Mouse (Mus musculus): ENCODE measurements around the gene Olfr1245. TPM values are rescaled to one million over a fixed set of nuclear protein-coding genes. Genes with fewer than 3 reads are reported as not detected.
"Not testable (repeated sequence)": the region's sequence is repeated elsewhere in the genome, so short reads cannot be mapped to it uniquely, and the experiment has no call there.

The Olfr1245 gene
- not detected in 2 replicates for polyA plus RNA-seq (2015; fragmentation: Nextera tagmentation; extraction: Ambion mirVana)

DNA sequence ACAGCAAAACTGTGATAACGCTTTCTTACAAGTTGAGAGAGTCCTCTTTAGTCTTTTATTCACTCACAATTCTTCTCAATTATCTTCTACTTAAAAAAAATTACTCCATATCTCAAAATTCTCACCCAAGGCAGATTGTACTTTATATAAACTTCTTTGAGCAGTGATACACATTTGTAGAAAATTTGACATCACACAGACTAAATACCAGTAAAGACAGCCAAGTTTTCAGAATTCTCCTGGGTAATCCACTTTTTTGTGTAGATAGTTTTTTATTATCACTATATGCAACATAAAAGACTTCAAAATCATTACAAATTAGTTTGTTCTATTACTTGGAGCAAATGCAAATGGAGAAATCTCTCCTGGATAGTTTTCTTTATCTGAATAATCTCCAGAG lies at the start of gene Olfr1245:
Olfr1245 (minus strand) TSS at position 101 of the 400 bp plus-strand sequence.
- no peaks in the 10 kb centered on the region for H3K9me3 ChIP-seq
- H3K27me3 ChIP-seq, result no peaks in the 10 kb centered on the region
- no peak for ATAC-seq (ENCODE audit: insufficient number of reproducible peaks, low FRiP score, low TSS enrichment, low read depth)
- WGBS, result 80% methylated on average over 1 of the region's 1 CpGs
- H3K27ac ChIP-seq, result no peak within 1 kb of the TSS
- H3K4me1 ChIP-seq, result no peaks in the 10 kb centered on the region
- H3K4me2 ChIP-seq, result no peak within 1 kb of the TSS
- H3K36me3 ChIP-seq, result no peaks in the 10 kb centered on the region
- H3K9ac ChIP-seq, result no peak within 1 kb of the TSS
- no peak within 1 kb of the TSS for H3K4me3 ChIP-seq

DNA sequence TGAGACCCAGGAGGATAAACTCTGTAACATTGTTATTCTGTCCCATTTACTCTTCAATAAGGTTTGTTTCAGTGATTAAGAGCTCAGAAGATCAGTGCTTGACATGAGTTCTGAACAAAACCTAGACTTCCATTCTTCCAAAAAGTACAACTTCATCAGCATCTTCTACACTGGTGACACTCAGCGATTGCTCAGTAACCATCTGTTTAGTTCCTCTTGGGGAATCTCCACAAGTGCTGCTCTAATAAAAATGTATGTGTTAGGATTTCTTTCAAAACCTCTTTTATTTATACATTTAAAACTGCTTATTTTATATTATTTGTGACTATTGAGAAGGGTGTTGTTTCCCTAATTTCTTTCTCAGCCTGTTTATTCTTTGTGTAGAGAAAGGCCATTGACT lies 39.9 kb upstream of the Olfr1245 start, which contains the start of gene Olfr1248:
Olfr1248 (minus strand) TSS at position 101 of the 400 bp plus-strand sequence.
- H3K36me3 ChIP-seq; H3K27me3 ChIP-seq; H3K27ac ChIP-seq; H3K4me2 ChIP-seq; H3K4me3 ChIP-seq; ATAC-seq (ENCODE audit: insufficient number of reproducible peaks, low FRiP score, low TSS enrichment, low read depth); H3K4me1 ChIP-seq; H3K9ac ChIP-seq; H3K9me3 ChIP-seq: not testable (repeated sequence)
- WGBS, result 85% methylated on average over 1 of the region's 1 CpGs

DNA sequence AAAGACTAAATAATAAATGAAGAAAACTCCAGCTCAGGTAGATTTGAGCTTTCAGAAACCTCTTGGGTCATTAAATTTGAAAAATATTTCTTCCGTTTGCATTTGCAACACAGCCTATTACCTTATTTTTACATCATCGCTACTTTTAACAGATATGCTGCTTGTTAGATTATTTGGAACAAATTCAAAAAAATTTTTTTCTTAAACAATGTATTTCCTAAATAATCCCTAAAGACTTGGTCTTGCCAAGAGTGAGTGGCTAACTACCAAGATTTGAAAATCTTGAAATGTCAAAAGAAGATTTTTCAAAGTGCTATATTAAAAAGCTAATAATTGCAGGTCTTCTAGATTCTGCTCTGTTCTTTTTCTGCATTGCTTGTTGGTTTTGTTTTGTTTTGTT lies 35.8 kb upstream of the Olfr1245 start, which contains the start of gene Olfr1247:
Olfr1247 (minus strand) TSS at position 101 of the 400 bp plus-strand sequence.
- WGBS, result 84% methylated on average over 2 of the region's 2 CpGs
- no peaks in the 10 kb centered on the region for H3K27me3 ChIP-seq
- no peak for ATAC-seq (ENCODE audit: insufficient number of reproducible peaks, low FRiP score, low TSS enrichment, low read depth)

DNA sequence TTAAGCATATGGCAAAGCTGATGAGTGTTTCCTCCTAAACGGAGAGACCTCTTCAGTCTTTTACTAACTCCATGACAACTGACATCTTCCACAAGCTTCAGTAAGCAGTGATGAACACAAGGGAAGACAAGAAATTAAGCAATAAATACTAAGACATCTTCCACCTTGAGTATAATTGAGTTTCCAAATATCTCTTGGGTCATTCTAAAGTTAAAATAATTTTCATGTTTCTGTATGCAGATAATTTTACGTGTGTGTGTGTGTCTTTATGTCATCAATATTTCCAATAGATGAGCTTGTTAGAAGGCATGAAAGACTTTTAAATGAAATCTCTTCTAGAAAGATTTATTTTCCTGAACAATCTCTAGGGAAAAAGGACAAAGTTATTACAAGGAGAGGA lies 14.8 kb upstream of the Olfr1245 start, which contains the start of gene Olfr1246:
Olfr1246 (minus strand) TSS at position 101 of the 400 bp plus-strand sequence.
- H3K4me1 ChIP-seq, result no peaks in the 10 kb centered on the region
- no peaks in the 10 kb centered on the region for H3K9me3 ChIP-seq
- no peak within 1 kb of the TSS for H3K4me2 ChIP-seq
- H3K36me3 ChIP-seq, result no peaks in the 10 kb centered on the region
- H3K27me3 ChIP-seq, result no peaks in the 10 kb centered on the region
- WGBS, result 78% methylated on average over 2 of the region's 2 CpGs
- no peak within 1 kb of the TSS for H3K9ac ChIP-seq
- no peak within 1 kb of the TSS for H3K4me3 ChIP-seq
- ATAC-seq (ENCODE audit: insufficient number of reproducible peaks, low FRiP score, low TSS enrichment, low read depth), result no peak
- no peak within 1 kb of the TSS for H3K27ac ChIP-seq

More for the DNA sequence above, 35.8 kb upstream of the Olfr1245 start, which contains the start of gene Olfr1247:
- no peaks in the 10 kb centered on the region for H3K36me3 ChIP-seq
- no peak within 1 kb of the TSS for H3K4me3 ChIP-seq
- H3K4me1 ChIP-seq, result no peaks in the 10 kb centered on the region
- H3K27ac ChIP-seq, result no peak within 1 kb of the TSS
- H3K9me3 ChIP-seq, result no peaks in the 10 kb centered on the region
- H3K9ac ChIP-seq, result no peak within 1 kb of the TSS
- H3K4me2 ChIP-seq, result no peak within 1 kb of the TSS

DNA sequence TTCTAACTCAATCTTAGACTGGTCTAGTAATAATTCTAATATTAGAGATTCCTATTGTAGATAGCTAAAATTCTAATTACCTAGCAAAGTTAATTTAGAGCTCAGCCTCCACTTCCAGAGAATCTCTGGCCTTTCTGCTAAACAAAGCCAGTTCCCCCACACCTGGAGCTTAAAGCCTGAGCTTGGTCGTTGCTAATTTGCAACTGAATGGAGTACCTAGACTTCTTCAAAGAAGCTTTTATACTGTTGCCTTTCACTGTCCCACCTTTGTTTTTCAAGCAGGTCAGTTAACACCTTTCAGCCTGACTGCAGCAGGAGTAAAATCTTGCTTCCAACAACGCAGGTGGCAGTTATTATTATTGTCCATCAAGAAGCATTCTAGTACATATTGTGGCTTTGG lies 15.5 kb downstream of the Olfr1245 start:
- H3K27me3 ChIP-seq; ATAC-seq (ENCODE audit: insufficient number of reproducible peaks, low FRiP score, low TSS enrichment, low read depth); H3K4me3 ChIP-seq; H3K27ac ChIP-seq; H3K9ac ChIP-seq; H3K4me2 ChIP-seq; H3K4me1 ChIP-seq; H3K9me3 ChIP-seq; H3K36me3 ChIP-seq: not testable (repeated sequence)
- 65% methylated on average over 2 of the region's 2 CpGs for WGBS

DNA sequence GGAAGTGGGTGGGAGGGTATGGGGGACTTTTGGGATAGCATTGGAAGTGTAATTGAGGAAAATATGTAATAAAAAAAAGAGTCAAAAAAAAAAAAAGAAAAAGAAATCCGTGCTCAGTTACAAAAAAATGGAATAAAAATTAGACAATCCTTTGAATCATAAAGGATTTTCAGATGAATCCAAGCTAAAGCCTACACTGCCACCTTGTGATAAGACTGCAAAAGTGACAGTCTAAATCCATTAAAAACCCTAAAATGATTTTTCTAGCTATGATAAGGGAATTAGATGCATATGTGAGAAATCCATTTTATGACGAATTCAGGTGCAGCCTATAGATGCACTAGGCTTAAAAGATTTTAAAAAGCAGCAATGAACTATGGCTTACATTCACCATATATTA lies 33.7 kb downstream of the Olfr1245 start:
- Histone ChIP-seq H3K36me3 (no peaks in the 10 kb centered on the region), H3K9me3 (no peaks in the 10 kb centered on the region), H3K4me2 (no peak overlapping the region), H3K4me1 (no peaks in the 10 kb centered on the region), H3K9ac (no peak overlapping the region), H3K27ac (no peak overlapping the region), H3K4me3 (no peak overlapping the region), H3K27me3 (no peaks in the 10 kb centered on the region)
- WGBS, result 52% methylated on average over 2 of the region's 2 CpGs
- no peak for ATAC-seq (ENCODE audit: insufficient number of reproducible peaks, low FRiP score, low TSS enrichment, low read depth)

DNA sequence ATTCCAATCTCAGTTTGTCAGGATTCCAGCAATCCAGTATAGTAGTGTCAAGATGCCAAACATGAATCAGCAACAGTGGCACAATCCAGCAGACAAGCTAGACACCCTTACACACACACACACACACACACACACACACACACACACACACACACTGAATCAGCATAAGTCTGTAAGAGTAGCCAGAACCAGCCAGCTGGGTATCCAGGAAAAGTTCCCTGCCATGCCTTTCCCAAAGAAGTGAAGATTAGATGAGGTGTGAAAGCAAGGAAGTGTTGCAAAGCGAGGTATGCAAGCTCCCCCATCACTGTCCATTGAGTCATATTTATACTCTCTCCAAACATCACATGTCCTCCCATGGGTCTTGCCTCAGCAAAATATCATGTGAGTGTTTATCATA lies 38.3 kb downstream of the Olfr1245 start:
- H3K27ac ChIP-seq, result no peak overlapping the region
- H3K4me2 ChIP-seq, result no peak overlapping the region
- H3K27me3 ChIP-seq, result no peaks in the 10 kb centered on the region
- no peaks in the 10 kb centered on the region for H3K4me1 ChIP-seq
- no peak overlapping the region for H3K9ac ChIP-seq
- H3K4me3 ChIP-seq, result no peak overlapping the region
- H3K36me3 ChIP-seq, result no peaks in the 10 kb centered on the region
- ATAC-seq (ENCODE audit: insufficient number of reproducible peaks, low FRiP score, low TSS enrichment, low read depth), result no peak
- WGBS, result 61% methylated on average over 1 of the region's 1 CpGs
- H3K9me3 ChIP-seq, result no peaks in the 10 kb centered on the region

DNA sequence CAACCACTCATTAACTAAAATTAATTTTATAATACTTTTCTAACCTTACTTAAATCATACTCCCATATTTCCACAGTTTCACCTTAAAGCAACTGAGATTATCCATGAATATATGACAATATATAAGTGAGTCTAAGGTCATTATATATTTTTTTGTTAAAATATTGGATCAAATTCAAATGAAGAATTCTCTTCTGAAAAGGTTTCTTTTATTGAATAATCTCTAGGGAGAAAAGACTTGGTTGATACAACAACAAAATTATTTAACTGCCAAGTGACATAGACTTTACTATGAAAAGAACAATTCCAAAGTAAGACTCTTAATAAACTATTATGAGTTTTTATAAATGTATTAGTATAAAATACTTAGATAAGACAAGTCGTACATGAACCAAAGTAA lies 46.9 kb downstream of the Olfr1245 start, which contains the start of gene Olfr1243:
Olfr1243 (minus strand) TSS at position 101 of the 400 bp plus-strand sequence.
- H3K36me3 ChIP-seq, result no peaks in the 10 kb centered on the region
- 84% methylated on average over 1 of the region's 1 CpGs for WGBS
- H3K4me2 ChIP-seq, result no peak within 1 kb of the TSS
- H3K27me3 ChIP-seq, result no peaks in the 10 kb centered on the region
- H3K9me3 ChIP-seq, result no peaks in the 10 kb centered on the region
- H3K9ac ChIP-seq, result no peak within 1 kb of the TSS
- no peaks in the 10 kb centered on the region for H3K4me1 ChIP-seq
- H3K27ac ChIP-seq, result no peak within 1 kb of the TSS
- ATAC-seq (ENCODE audit: insufficient number of reproducible peaks, low FRiP score, low TSS enrichment, low read depth), result no peak
- H3K4me3 ChIP-seq, result no peak within 1 kb of the TSS

Other genes with a start within 250 kb of the Olfr1245 start
- not detected in 2 replicates for gene Olfr1232, start 248.8 kb downstream of the Olfr1245 start, polyA plus RNA-seq (2015; fragmentation: Nextera tagmentation; extraction: Ambion mirVana)
- not detected in 2 replicates for gene Olfr1233, start 236.0 kb downstream of the Olfr1245 start, polyA plus RNA-seq (2015; fragmentation: Nextera tagmentation; extraction: Ambion mirVana)
- not detected in 2 replicates for gene Olfr1234, start 213.6 kb downstream of the Olfr1245 start, polyA plus RNA-seq (2015; fragmentation: Nextera tagmentation; extraction: Ambion mirVana)
- gene Olfr1238, start 168.8 kb downstream of the Olfr1245 start, polyA plus RNA-seq (2015; fragmentation: Nextera tagmentation; extraction: Ambion mirVana), result not detected in 2 replicates
- not detected in 2 replicates for gene Olfr1239, start 158.0 kb downstream of the Olfr1245 start, polyA plus RNA-seq (2015; fragmentation: Nextera tagmentation; extraction: Ambion mirVana)
- gene Olfr1240, start 135.4 kb downstream of the Olfr1245 start, polyA plus RNA-seq (2015; fragmentation: Nextera tagmentation; extraction: Ambion mirVana), result not detected in 2 replicates
- gene Olfr1241, start 91.3 kb downstream of the Olfr1245 start, polyA plus RNA-seq (2015; fragmentation: Nextera tagmentation; extraction: Ambion mirVana), result not detected in 2 replicates
- gene Olfr1242, start 80.1 kb downstream of the Olfr1245 start, polyA plus RNA-seq (2015; fragmentation: Nextera tagmentation; extraction: Ambion mirVana), result not detected in 2 replicates
- gene Olfr1243, start 47.0 kb downstream of the Olfr1245 start, polyA plus RNA-seq (2015; fragmentation: Nextera tagmentation; extraction: Ambion mirVana), result not detected in 2 replicates
- not detected in 2 replicates for gene Olfr1246, start 14.7 kb upstream of the Olfr1245 start, polyA plus RNA-seq (2015; fragmentation: Nextera tagmentation; extraction: Ambion mirVana)
- gene Olfr1247, start 35.7 kb upstream of the Olfr1245 start, polyA plus RNA-seq (2015; fragmentation: Nextera tagmentation; extraction: Ambion mirVana), result not detected in 2 replicates
- gene Olfr1248, start 39.8 kb upstream of the Olfr1245 start, polyA plus RNA-seq (2015; fragmentation: Nextera tagmentation; extraction: Ambion mirVana), result not detected in 2 replicates
- not detected in 2 replicates for gene Olfr1249, start 56.5 kb upstream of the Olfr1245 start, polyA plus RNA-seq (2015; fragmentation: Nextera tagmentation; extraction: Ambion mirVana)
- not detected in 2 replicates for gene Olfr1250, start 83.0 kb upstream of the Olfr1245 start, polyA plus RNA-seq (2015; fragmentation: Nextera tagmentation; extraction: Ambion mirVana)
- gene Olfr1251, start 93.5 kb upstream of the Olfr1245 start, polyA plus RNA-seq (2015; fragmentation: Nextera tagmentation; extraction: Ambion mirVana), result not detected in 2 replicates
- not detected in 2 replicates for gene Olfr1252, start 146.6 kb upstream of the Olfr1245 start, polyA plus RNA-seq (2015; fragmentation: Nextera tagmentation; extraction: Ambion mirVana)
- gene Olfr1253, start 178.6 kb upstream of the Olfr1245 start, polyA plus RNA-seq (2015; fragmentation: Nextera tagmentation; extraction: Ambion mirVana), result not detected in 2 replicates
- not detected in 2 replicates for gene Olfr1254, start 215.2 kb upstream of the Olfr1245 start, polyA plus RNA-seq (2015; fragmentation: Nextera tagmentation; extraction: Ambion mirVana)
- not detected in 2 replicates for gene Olfr1255, start 233.6 kb upstream of the Olfr1245 start, polyA plus RNA-seq (2015; fragmentation: Nextera tagmentation; extraction: Ambion mirVana)

All from limb, embryonic 15.5 days (tissue).